Mouse (Mus musculus) liver, adult 2 months (tissue): ENCODE measurements around the gene Zfp503. TPM values are rescaled to one million over a fixed set of nuclear protein-coding genes. Genes with fewer than 3 reads are reported as not detected.

Source experiments
- DNase-seq: peaks from one replicate; pipeline ENCODE4 v3.0.0-alpha.2; 2011; ENCODE audit warnings: low read depth, low spot score; ENCODE audit errors: extremely low read depth
- H3K27ac ChIP-seq: fragments of 200-500 bp; replicated peaks from 2 replicates; pipeline ENCODE4 v1.5.1; 2012; ENCODE audit warnings: low read depth, mild to moderate bottlenecking, control low read depth, inconsistent platforms, low read length; ENCODE audit not compliant: insufficient read depth
- H3K27me3 ChIP-seq: fragments of 200-500 bp; 2 replicates; pipeline ENCODE4 v1.6.1; 2012; ENCODE audit warnings: mild to moderate bottlenecking, moderate library complexity, low read length, inconsistent platforms; ENCODE audit not compliant: control insufficient read depth, insufficient read depth
- H3K36me3 ChIP-seq: fragments of 200-500 bp; 2 replicates; pipeline ENCODE4 v1.6.1; 2012; ENCODE audit warnings: low read length, inconsistent platforms; ENCODE audit not compliant: control insufficient read depth, insufficient read depth
- H3K4me1 ChIP-seq: fragments of 200-500 bp; 2 replicates; pipeline ENCODE4 v1.6.1; 2011; ENCODE audit warnings: low read length; ENCODE audit not compliant: control insufficient read depth, insufficient read depth
- H3K4me3 ChIP-seq: fragments of 200-500 bp; 2 replicates; pipeline ENCODE4 v1.5.1; 2011; ENCODE audit warnings: low read depth, mild to moderate bottlenecking, control low read depth, low read length, moderate library complexity; ENCODE audit not compliant: insufficient read depth
- H3K79me2 ChIP-seq: fragments of 200-500 bp; 2 replicates; pipeline ENCODE4 v1.6.1; 2012; ENCODE audit warnings: inconsistent platforms, mild to moderate bottlenecking, low read length, moderate library complexity; ENCODE audit not compliant: control insufficient read depth, insufficient read depth
- H3K9ac ChIP-seq: fragments of 200-500 bp; 2 replicates; pipeline ENCODE4 v1.6.1; 2012; ENCODE audit warnings: low read depth, mild to moderate bottlenecking, control low read depth, inconsistent platforms, low read length
- CTCF ChIP-seq: fragments of 200-500 bp; IDR thresholded peaks from 2 replicates; pipeline ENCODE4 v1.5.1; 2011; ENCODE audit warnings: low read depth, low read length, control low read depth
- POLR2A ChIP-seq: fragments of 200-500 bp; IDR thresholded peaks from 2 replicates; pipeline ENCODE4 v1.6.1; 2011; ENCODE audit warnings: low read length, control low read depth; ENCODE audit not compliant: insufficient read depth; ENCODE audit errors: extremely low read depth
- WGBS: fragments of 180-500 bp; shearing (Covaris S2); methylation state at CpG from one replicate; pipeline ENCODE4 v1.1.7; 2018; 5-methylcytosine and 5-hydroxymethylcytosine counted together
- polyA plus RNA-seq: library from polyadenylated mRNA; depleted of rRNA; stranded (reverse); fragments of >200 nt; gene quantifications from 2 replicates; pipeline ENCODE4 v1.2.3, GENCODE M21; 2012
- total RNA-seq: library from RNA; depleted of rRNA; stranded (reverse); fragments of >200 nt; gene quantifications from 2 replicates; pipeline ENCODE4 v1.2.3, GENCODE M21; 2014

Zfp503 gene
- total and polyA plus RNA-seq, 2 experiments, result 0.37 to 1.7 TPM

- DNase-seq, result no peak
- Histone ChIP-seq H3K79me2 (no peaks in the 10 kb centered on the region), H3K4me3 (peak overlapping the region; percentile 55; the same call in 1 of the 2 replicates), H3K9ac (peak overlapping the region; percentile 48; the same call in 1 of the 2 replicates), H3K27ac (no peak overlapping the region), H3K4me1 (no peaks in the 10 kb centered on the region), H3K27me3 (peaks cover 27% of the 10 kb centered on the region), H3K36me3 (no peaks in the 10 kb centered on the region)
- WGBS, result 8% methylated on average over 22 of the region's 22 CpGs
- TF ChIP-seq POLR2A (no peak), CTCF (no peak)
Measured at GRCm38 (mm10) chr14:21983311-21983949, 6.0 kb downstream of the Zfp503 start.

- Histone ChIP-seq H3K27me3 (peaks cover 25% of the 10 kb centered on the region), H3K79me2 (no peaks in the 10 kb centered on the region), H3K36me3 (no peaks in the 10 kb centered on the region), H3K4me3 (peak overlapping the region; percentile 32; the same call in 1 of the 2 replicates), H3K27ac (no peak overlapping the region), H3K9ac (peak overlapping the region; percentile 23), H3K4me1 (no peaks in the 10 kb centered on the region)
- TF ChIP-seq CTCF (no peak), POLR2A (no peak)
- no peak for DNase-seq
- 13% methylated on average over 38 of the region's 38 CpGs for WGBS
Measured at GRCm38 (mm10) chr14:21982592-21983310, 6.7 kb downstream of the Zfp503 start.

GRCm38 (mm10) chr14:21982096-21982591, 7.3 kb downstream of the Zfp503 start:
- WGBS, result 36% methylated on average over 14 of the region's 14 CpGs
- TF ChIP-seq CTCF, result no peak
- no peak for TF ChIP-seq POLR2A
- H3K9ac ChIP-seq, result no peak overlapping the region
- H3K4me1 ChIP-seq, result no peaks in the 10 kb centered on the region
- peaks cover 19% of the 10 kb centered on the region for H3K27me3 ChIP-seq
- H3K79me2 ChIP-seq, result no peaks in the 10 kb centered on the region
- H3K36me3 ChIP-seq, result no peaks in the 10 kb centered on the region
- DNase-seq, result no peak
- no peak overlapping the region for H3K4me3 ChIP-seq
- no peak overlapping the region for H3K27ac ChIP-seq

- H3K4me3 ChIP-seq, result peak overlapping the region; percentile 29; the same call in 1 of the 2 replicates
- no peak overlapping the region for H3K27ac ChIP-seq
- peak; percentile 82 for TF ChIP-seq CTCF
- TF ChIP-seq POLR2A, result no peak
- no peaks in the 10 kb centered on the region for H3K4me1 ChIP-seq
- no peaks in the 10 kb centered on the region for H3K79me2 ChIP-seq
- WGBS, result 5% methylated on average over 22 of the region's 22 CpGs
- no peak overlapping the region for H3K9ac ChIP-seq
- peaks cover 17% of the 10 kb centered on the region for H3K27me3 ChIP-seq
- no peak for DNase-seq
- no peaks in the 10 kb centered on the region for H3K36me3 ChIP-seq
Measured at GRCm38 (mm10) chr14:21981462-21981861, 7.9 kb downstream of the Zfp503 start.

- Histone ChIP-seq H3K27me3 (no peaks in the 10 kb centered on the region), H3K36me3 (no peaks in the 10 kb centered on the region), H3K4me3 (no peak overlapping the region), H3K79me2 (no peaks in the 10 kb centered on the region), H3K27ac (no peak overlapping the region), H3K9ac (no peak overlapping the region), H3K4me1 (no peaks in the 10 kb centered on the region)
- TF ChIP-seq POLR2A, result no peak
- TF ChIP-seq CTCF, result peak; percentile 60
- WGBS, result 29% methylated on average over 4 of the region's 4 CpGs
- DNase-seq, result no peak
Measured at GRCm38 (mm10) chr14:21968978-21969377, 20.4 kb downstream of the Zfp503 start.
